Mouse (Mus musculus): ENCODE results near the gene Akap6. TPM values are rescaled to one million over a fixed set of nuclear protein-coding genes. Genes with fewer than 3 reads are reported as not detected.

The Akap6 gene
- total and polyA plus RNA-seq, 3 experiments, result 0.12 to 0.42 (median 0.33) TPM

DNA sequence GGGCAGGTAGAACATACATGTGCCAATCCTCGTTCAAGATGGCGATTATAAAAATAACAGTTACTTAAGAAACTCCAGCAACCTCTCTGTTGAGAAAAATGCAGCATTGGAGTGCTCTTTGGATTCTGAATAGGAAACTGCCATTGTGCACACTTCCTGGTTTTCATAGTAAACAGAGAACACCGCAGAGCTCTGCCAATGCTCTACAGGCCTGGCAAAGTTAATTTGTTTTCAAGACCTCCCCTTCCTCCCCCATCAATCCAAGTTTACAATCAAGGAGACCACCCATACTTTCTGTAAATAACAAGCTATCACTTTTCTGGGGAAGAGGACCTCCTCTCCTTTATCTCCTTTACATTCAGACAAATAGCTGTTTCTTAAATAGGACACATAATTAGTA, 65.6 kb downstream of the Akap6 start:
- in situ Hi-C loops (cut with MboI; ENCODE audit: low pct_ligation_motif_present, low pct_unique_long_range_greater_than_20kb, low sequenced_read_pairs) (no loop called here), dilution Hi-C loops (cut with MboI; ENCODE audit: extremely low pct_ligation_motif_present, extremely low pct_unique_long_range_greater_than_20kb, low sequenced_read_pairs) (no loop called here)
- TF ChIP-seq ZNF384 (IDR thresholded peaks at IDR 0.05; ENCODE audit: low read depth, low read length) (no peak), EP300 (IDR thresholded peaks at IDR 0.05; ENCODE audit: low read length) (no peak), SIN3A (IDR thresholded peaks at IDR 0.05; ENCODE audit: low read length) (no peak), MYC (IDR thresholded peaks at IDR 0.05; ENCODE audit: low read depth, low read length) (no peak), USF1 (IDR thresholded peaks at IDR 0.05; ENCODE audit: low read depth, low read length) (no peak), RAD21 (IDR thresholded peaks at IDR 0.05; ENCODE audit: low read depth, low read length) (no peak), MAX (IDR thresholded peaks at IDR 0.05; ENCODE audit: low read length) (no peak), MXI1 (IDR thresholded peaks at IDR 0.05; ENCODE audit: low read depth, low read length) (no peak), MAZ (IDR thresholded peaks at IDR 0.05; ENCODE audit: low read depth, low read length) (no peak), NELFE (IDR thresholded peaks at IDR 0.05; ENCODE audit: low read depth, low read length) (no peak), JUND (conservative IDR thresholded peaks at IDR 0.05; ENCODE audit: low read depth, low read length) (no peak), JUN (IDR thresholded peaks at IDR 0.05; ENCODE audit: insufficient read depth, low read depth, low read length) (no peak), CTCF (conservative IDR thresholded peaks at IDR 0.05 in 1 of 2, IDR thresholded peaks at IDR 0.05 in 1 of 2; ENCODE audit: low read depth in 2 of 2, low read length in 2 of 2) (no peak), USF2 (conservative IDR thresholded peaks at IDR 0.05; ENCODE audit: low read depth, low read length) (no peak), BHLHE40 (IDR thresholded peaks at IDR 0.05; ENCODE audit: low read depth, low read length) (no peak), E2F4 (IDR thresholded peaks at IDR 0.05; ENCODE audit: insufficient replicate concordance, low read depth, low read length) (no peak), PAX5 (IDR thresholded peaks at IDR 0.05; ENCODE audit: low read length) (no peak), SMC3 (IDR thresholded peaks at IDR 0.05; ENCODE audit: low read depth, low read length) (no peak)
- Histone ChIP-seq H3K4me3 (replicated peaks in 1 of 3; ENCODE audit: low read depth in 2 of 3, low read length in 2 of 3, poor library complexity in 1 of 3) (no peak overlapping the region), H3K9ac (ENCODE audit: insufficient read depth, low read depth) (no peak overlapping the region), H3K4me1 (ENCODE audit: control insufficient read depth in 1 of 2, insufficient read depth in 2 of 2) (no peaks in the 10 kb centered on the region), H3K9me3 (replicated peaks; ENCODE audit: low read length) (no peaks in the 10 kb centered on the region), H3K79me2 (replicated peaks; ENCODE audit: control insufficient read depth, extremely low read depth, insufficient read depth, poor library complexity, severe bottlenecking) (no peaks in the 10 kb centered on the region), H3K4me2 (ENCODE audit: insufficient read depth, low read depth, poor library complexity, severe bottlenecking) (no peak overlapping the region), H3K27me3 (replicated peaks) (no peaks in the 10 kb centered on the region), H3K36me3 (replicated peaks in 1 of 2; ENCODE audit: control insufficient read depth in 1 of 2, insufficient read depth in 1 of 2, low read length in 1 of 2) (no peaks in the 10 kb centered on the region), H3K27ac (ENCODE audit: insufficient read depth, low read depth) (no peak overlapping the region)
- DNase-seq (ENCODE audit: extremely low read depth), result no peak

- DNase-seq (ENCODE audit: extremely low read depth), result no peak
- dilution Hi-C loops (cut with MboI; ENCODE audit: extremely low pct_ligation_motif_present, extremely low pct_unique_long_range_greater_than_20kb, low sequenced_read_pairs) (no loop called here), in situ Hi-C loops (cut with MboI; ENCODE audit: low pct_ligation_motif_present, low pct_unique_long_range_greater_than_20kb, low sequenced_read_pairs) (no loop called here)
- Histone ChIP-seq H3K4me3 (replicated peaks in 1 of 3; ENCODE audit: low read depth in 2 of 3, low read length in 2 of 3, poor library complexity in 1 of 3) (no peak overlapping the region), H3K27me3 (replicated peaks) (no peaks in the 10 kb centered on the region), H3K27ac (ENCODE audit: insufficient read depth, low read depth) (no peak overlapping the region), H3K79me2 (replicated peaks; ENCODE audit: control insufficient read depth, extremely low read depth, insufficient read depth, poor library complexity, severe bottlenecking) (no peaks in the 10 kb centered on the region), H3K4me2 (ENCODE audit: insufficient read depth, low read depth, poor library complexity, severe bottlenecking) (no peak overlapping the region), H3K36me3 (replicated peaks in 1 of 2; ENCODE audit: control insufficient read depth in 1 of 2, insufficient read depth in 1 of 2, low read length in 1 of 2) (no peaks in the 10 kb centered on the region), H3K9ac (ENCODE audit: insufficient read depth, low read depth) (no peak overlapping the region), H3K4me1 (ENCODE audit: control insufficient read depth in 1 of 2, insufficient read depth in 2 of 2) (no peaks in the 10 kb centered on the region; a peak in 1 of 4 replicates), H3K9me3 (replicated peaks; ENCODE audit: low read length) (no peaks in the 10 kb centered on the region)
- TF ChIP-seq MAX (IDR thresholded peaks at IDR 0.05; ENCODE audit: low read length) (no peak), JUN (IDR thresholded peaks at IDR 0.05; ENCODE audit: insufficient read depth, low read depth, low read length) (no peak), SIN3A (IDR thresholded peaks at IDR 0.05; ENCODE audit: low read length) (no peak), RAD21 (IDR thresholded peaks at IDR 0.05; ENCODE audit: low read depth, low read length) (no peak), MEF2A (IDR thresholded peaks at IDR 0.05; ENCODE audit: borderline replicate concordance, low read depth, low read length) (no peak), POLR2AphosphoS2 (IDR thresholded peaks at IDR 0.05; ENCODE audit: low read depth, low read length) (no peak), MXI1 (IDR thresholded peaks at IDR 0.05; ENCODE audit: low read depth, low read length) (no peak), EP300 (IDR thresholded peaks at IDR 0.05; ENCODE audit: low read length) (no peak), CHD2 (IDR thresholded peaks at IDR 0.05; ENCODE audit: low read length) (no peak), UBTF (IDR thresholded peaks at IDR 0.05; ENCODE audit: low read depth, low read length) (no peak), ZMIZ1 (IDR thresholded peaks at IDR 0.05; ENCODE audit: low read depth, low read length) (no peak), ZKSCAN1 (IDR thresholded peaks at IDR 0.05; ENCODE audit: borderline replicate concordance, low read depth, low read length) (no peak), TBP (conservative IDR thresholded peaks at IDR 0.05; ENCODE audit: low read depth, low read length) (no peak)
Measured at GRCm38 (mm10) chr12:52769561-52769960, 70.4 kb downstream of the Akap6 start.
